Mouse (Mus musculus) G1E (cell line): ENCODE results near the gene Gba2. TPM values are rescaled to one million over a fixed set of nuclear protein-coding genes. Genes with fewer than 3 reads are reported as not detected.

Experiments
- ATAC-seq: 2 replicates; pipeline ENCODE4 v1.8.0; 2016; ENCODE audit warnings: mild to moderate bottlenecking; ENCODE audit not compliant: insufficient number of reproducible peaks, poor library complexity, low FRiP score, severe bottlenecking; ENCODE audit errors: extremely low read depth
- DNase-seq: peaks from one replicate; pipeline ENCODE4 v3.0.0; 2012; ENCODE audit warnings: low spot score
- H3K27me3 ChIP-seq: 2 replicates; pipeline ENCODE4 v1.6.1; 2012; ENCODE audit warnings: mild to moderate bottlenecking, low read length, inconsistent platforms; ENCODE audit not compliant: insufficient read depth
- H3K36me3 ChIP-seq: replicated peaks from 2 replicates; pipeline ENCODE3; 2012; ENCODE audit warnings: mild to moderate bottlenecking, inconsistent platforms
- H3K4me1 ChIP-seq: 2 replicates; pipeline ENCODE4 v1.6.1; 2012; ENCODE audit warnings: low read depth, low read length, inconsistent platforms, mixed read lengths; ENCODE audit not compliant: insufficient read depth
- H3K4me3 ChIP-seq: 2 replicates; pipeline ENCODE4 v1.5.1; 2012; ENCODE audit warnings: low read depth, mild to moderate bottlenecking, inconsistent platforms, low read length, moderate library complexity, mixed read lengths
- H3K9me3 ChIP-seq: replicated peaks from 2 replicates; pipeline ENCODE4 v1.6.1; 2012; ENCODE audit warnings: inconsistent platforms
- CTCF ChIP-seq: IDR thresholded peaks from 2 replicates; pipeline ENCODE4 v1.5.1; 2012; ENCODE audit warnings: low read depth, low read length, inconsistent platforms, mixed read lengths
- GATA1 ChIP-seq: IDR thresholded peaks from 2 replicates; pipeline ENCODE4 v1.6.1; 2012; ENCODE audit warnings: borderline replicate concordance, low read length, inconsistent platforms, mixed read lengths
- GATA2 ChIP-seq: IDR thresholded peaks from 2 replicates; pipeline ENCODE4 v1.6.1; 2012; ENCODE audit warnings: low read depth, low read length, inconsistent platforms, borderline replicate concordance
- POLR2AphosphoS5 ChIP-seq: IDR thresholded peaks from 2 replicates; pipeline ENCODE4 v1.6.1; 2012; ENCODE audit warnings: low read depth, low read length, inconsistent platforms; ENCODE audit not compliant: insufficient replicate concordance
- TAL1 ChIP-seq: conservative IDR thresholded peaks from 2 replicates; pipeline ENCODE4 v1.6.1; 2012; ENCODE audit warnings: low read depth, low read length, inconsistent platforms, mixed read lengths
- polyA plus RNA-seq: library from polyadenylated mRNA; stranded (reverse); fragments of >175 nt; gene quantifications from 2 replicates; pipeline ENCODE4 v1.2.3, GENCODE M21; 2012
- total RNA-seq, 2 experiments: library from RNA; stranded (forward) in 1 of 2; stranded (reverse) in 1 of 2; fragments of 200-1000 nt in 1 of 2; fragments of >200 nt in 1 of 2; fragmentation: Nextera tagmentation in 1 of 2; gene quantifications; 2 replicates each; pipeline ENCODE4 v1.2.3; 2014 to 2017

Gba2 gene
- total and polyA plus RNA-seq, 3 experiments, result 12.6 to 21.4 (median 18.3) TPM

GRCm38 (mm10) chr4:43561436-43561996 is 17.2 kb downstream of the Gba2 start:
- Histone ChIP-seq H3K9me3 (no peaks in the 10 kb centered on the region), H3K4me1 (peaks cover 67% of the 10 kb centered on the region), H3K4me3 (peak overlapping the region; percentile 82), H3K36me3 (peaks cover 68% of the 10 kb centered on the region), H3K27me3 (no peaks in the 10 kb centered on the region)
- DNase-seq (peak; percentile 43), ATAC-seq (no peak)
- TF ChIP-seq TAL1 (no peak), GATA1 (no peak), GATA2 (no peak), POLR2AphosphoS5 (no peak), CTCF (no peak)

- Histone ChIP-seq H3K36me3 (peaks cover 68% of the 10 kb centered on the region), H3K4me3 (peak overlapping the region; percentile 82), H3K9me3 (no peaks in the 10 kb centered on the region), H3K27me3 (no peaks in the 10 kb centered on the region), H3K4me1 (peaks cover 64% of the 10 kb centered on the region)
- TF ChIP-seq POLR2AphosphoS5 (no peak), GATA2 (no peak), GATA1 (no peak), TAL1 (no peak), CTCF (no peak)
- ATAC-seq, result no peak
- DNase-seq, result no peak
These were observed 17.7 kb downstream of the Gba2 start for GRCm38 (mm10) chr4:43560976-43561375.

GRCm38 (mm10) chr4:43560243-43560611 is 18.4 kb downstream of the Gba2 start:
- no peak for ATAC-seq
- Histone ChIP-seq H3K27me3 (no peaks in the 10 kb centered on the region), H3K4me1 (peaks cover 62% of the 10 kb centered on the region), H3K36me3 (peaks cover 68% of the 10 kb centered on the region), H3K4me3 (peak overlapping the region; percentile 82), H3K9me3 (no peaks in the 10 kb centered on the region)
- no peak for DNase-seq
- no peak for TF ChIP-seq POLR2AphosphoS5
- TF ChIP-seq TAL1, result no peak

- ATAC-seq (no peak), DNase-seq (peak; percentile 40)
- no peak for TF ChIP-seq GATA2
- TF ChIP-seq GATA1, result no peak
- TF ChIP-seq TAL1, result no peak
- TF ChIP-seq CTCF, result no peak
- no peak for TF ChIP-seq POLR2AphosphoS5
- Histone ChIP-seq H3K9me3 (no peaks in the 10 kb centered on the region), H3K4me1 (peaks cover 62% of the 10 kb centered on the region), H3K4me3 (peak overlapping the region; percentile 82), H3K27me3 (no peaks in the 10 kb centered on the region), H3K36me3 (peaks cover 68% of the 10 kb centered on the region)
These were observed 19.0 kb downstream of the Gba2 start for GRCm38 (mm10) chr4:43559519-43560242.

- Histone ChIP-seq H3K27me3 (no peaks in the 10 kb centered on the region), H3K4me1 (peaks cover 60% of the 10 kb centered on the region), H3K4me3 (peak overlapping the region; percentile 69), H3K36me3 (peaks cover 69% of the 10 kb centered on the region), H3K9me3 (no peaks in the 10 kb centered on the region)
- TF ChIP-seq CTCF, result no peak
- TF ChIP-seq POLR2AphosphoS5, result no peak
- TF ChIP-seq GATA2, result no peak
- TF ChIP-seq GATA1, result no peak
- TF ChIP-seq TAL1, result no peak
- DNase-seq (peak; percentile 61), ATAC-seq (peak; percentile 24; the same call in 1 of the 2 replicates)
These were observed 19.9 kb downstream of the Gba2 start for GRCm38 (mm10) chr4:43558631-43559356.

- ATAC-seq (peak; percentile 11; the same call in 1 of the 2 replicates), DNase-seq (peak; percentile 63)
- H3K4me1 ChIP-seq, result peaks cover 53% of the 10 kb centered on the region
- no peaks in the 10 kb centered on the region for H3K27me3 ChIP-seq
- peaks cover 70% of the 10 kb centered on the region for H3K36me3 ChIP-seq
- peak overlapping the region; percentile 69 for H3K4me3 ChIP-seq
- H3K9me3 ChIP-seq, result no peaks in the 10 kb centered on the region
- TF ChIP-seq TAL1, result no peak
- no peak for TF ChIP-seq GATA1
- TF ChIP-seq CTCF, result no peak
- no peak for TF ChIP-seq POLR2AphosphoS5
- no peak for TF ChIP-seq GATA2
These were observed 20.5 kb downstream of the Gba2 start for GRCm38 (mm10) chr4:43558028-43558630.
